Mouse (Mus musculus): Measurements from ENCODE around the gene Nfe2l2. TPM values are rescaled to one million over a fixed set of nuclear protein-coding genes. Genes with fewer than 3 reads are reported as not detected.

The Nfe2l2 gene
- total RNA-seq, 2 experiments from 2014 or later, result 120 to 130 TPM

GRCm38 (mm10) chr2:75687040-75687749 is 17.2 kb downstream of the Nfe2l2 start:
- DNase-seq, result no peak

GRCm38 (mm10) chr2:75685458-75685861 is 19.0 kb downstream of the Nfe2l2 start:
- peak; percentile 43 to 57 for DNase-seq

GRCm38 (mm10) chr2:75684526-75684925 is 19.9 kb downstream of the Nfe2l2 start:
- no peak for DNase-seq

- peak; percentile 53 to 55 for DNase-seq
These were observed 21.3 kb downstream of the Nfe2l2 start for GRCm38 (mm10) chr2:75682978-75683709.

GRCm38 (mm10) chr2:75681439-75681838 is 23.0 kb downstream of the Nfe2l2 start:
- no peak for DNase-seq

- peak in 1 of 2 experiments; percentile 45 for DNase-seq
These were observed 24.5 kb downstream of the Nfe2l2 start for GRCm38 (mm10) chr2:75679947-75680346.

GRCm38 (mm10) chr2:75676567-75676966 is 27.9 kb downstream of the Nfe2l2 start:
- DNase-seq, result no peak

GRCm38 (mm10) chr2:75672561-75672960 is 31.9 kb downstream of the Nfe2l2 start:
- DNase-seq, result no peak

- no peak for DNase-seq
These were observed 33.1 kb downstream of the Nfe2l2 start for GRCm38 (mm10) chr2:75671337-75671660.

GRCm38 (mm10) chr2:75670446-75671336 is 33.8 kb downstream of the Nfe2l2 start:
- DNase-seq, result no peak

- no peak for DNase-seq
These were observed 34.7 kb downstream of the Nfe2l2 start for GRCm38 (mm10) chr2:75669491-75670445.

- no peak for DNase-seq
These were observed 43.3 kb downstream of the Nfe2l2 start for GRCm38 (mm10) chr2:75661106-75661505.

GRCm38 (mm10) chr2:75660255-75660948 is 44.0 kb downstream of the Nfe2l2 start:
- DNase-seq, result no peak

- peak; percentile 96 to 99 for DNase-seq
These were observed 44.8 kb downstream of the Nfe2l2 start for GRCm38 (mm10) chr2:75659629-75659960.

- peak; percentile 99 for DNase-seq
These were observed 45.5 kb downstream of the Nfe2l2 start, which contains the start of gene Hnrnpa3 for GRCm38 (mm10) chr2:75658727-75659628. Hnrnpa3 (plus strand) TSS chr2:75659261.

- DNase-seq, result peak in 1 of 2 experiments; percentile 33
These were observed 46.3 kb downstream of the Nfe2l2 start for GRCm38 (mm10) chr2:75657907-75658691.

- DNase-seq, result no peak
These were observed 47.5 kb downstream of the Nfe2l2 start for GRCm38 (mm10) chr2:75656924-75657323.

GRCm38 (mm10) chr2:75654679-75655078 is 49.8 kb downstream of the Nfe2l2 start:
- DNase-seq, result no peak

- DNase-seq, result no peak
These were observed 51.3 kb downstream of the Nfe2l2 start for GRCm38 (mm10) chr2:75653150-75653549.

Data from adrenal gland, postnatal 36 days (tissue).